Mouse (Mus musculus) olfactory bulb, adult 2 months (tissue): Measurements from ENCODE around the gene Fbxo41. TPM values are rescaled to one million over a fixed set of nuclear protein-coding genes. Genes with fewer than 3 reads are reported as not detected.
A peak's percentile ranks its signal among the peaks of the same experiment; 100 is the strongest.

Experiments
- H3K27ac ChIP-seq: fragments of 200-500 bp; 2 replicates; pipeline ENCODE4 v1.5.1; 2012; ENCODE audit warnings: low read depth, low read length; ENCODE audit not compliant: insufficient read depth
- H3K4me1 ChIP-seq: fragments of 200-500 bp; 2 replicates; pipeline ENCODE4 v1.6.1; 2012; ENCODE audit warnings: low read length; ENCODE audit not compliant: control insufficient read depth, insufficient read depth
- H3K4me3 ChIP-seq: fragments of 200-500 bp; 2 replicates; pipeline ENCODE4 v1.5.1; 2012; ENCODE audit warnings: mild to moderate bottlenecking, low read depth, low read length, moderate library complexity; ENCODE audit not compliant: insufficient read depth
- CTCF ChIP-seq: fragments of 200-500 bp; IDR thresholded peaks from 2 replicates; pipeline ENCODE4 v1.5.1; 2012; ENCODE audit warnings: low read depth, mild to moderate bottlenecking, low read length, moderate library complexity; ENCODE audit not compliant: insufficient read depth
- POLR2A ChIP-seq: fragments of 200-500 bp; IDR thresholded peaks from 2 replicates; pipeline ENCODE4 v1.6.1; 2012; ENCODE audit warnings: mild to moderate bottlenecking, low read depth, low read length, moderate library complexity; ENCODE audit not compliant: insufficient read depth
- WGBS: fragments of 180-500 bp; shearing (Covaris S2); methylation state at CpG from one replicate; pipeline ENCODE4 v1.1.7; 2018; 5-methylcytosine and 5-hydroxymethylcytosine counted together
- polyA plus RNA-seq: library from polyadenylated mRNA; stranded (reverse); fragments of >200 nt; gene quantifications from 2 replicates; pipeline ENCODE4 v1.2.4, GENCODE M21; 2012; ENCODE audit warnings: low replicate concordance; ENCODE audit not compliant: missing spikeins, insufficient read depth, insufficient read length

Fbxo41 gene
- polyA plus RNA-seq, 1 experiment = not detected

GRCm38 (mm10) chr6:85443488-85444233, 59.1 kb downstream of the Fbxo41 start:
- peaks cover 4% of the 10 kb centered on the region; the same call in 1 of the 2 replicates for H3K4me1 ChIP-seq
- TF ChIP-seq POLR2A (no peak), CTCF (no peak)
- no peak overlapping the region for H3K4me3 ChIP-seq
- 83% methylated on average over 3 of the region's 3 CpGs for WGBS
- no peak overlapping the region for H3K27ac ChIP-seq

- WGBS = 84% methylated on average over 4 of the region's 4 CpGs
- H3K4me3 ChIP-seq = no peak overlapping the region
- no peak for TF ChIP-seq CTCF
- TF ChIP-seq POLR2A = no peak
- peaks cover 4% of the 10 kb centered on the region; the same call in 1 of the 2 replicates for H3K4me1 ChIP-seq
- H3K27ac ChIP-seq = no peak overlapping the region
Measured at GRCm38 (mm10) chr6:85441142-85441541, 61.7 kb downstream of the Fbxo41 start.

- peaks cover 2% of the 10 kb centered on the region for H3K4me1 ChIP-seq
- 92% methylated on average over 5 of the region's 6 CpGs for WGBS
- no peak for TF ChIP-seq POLR2A
- TF ChIP-seq CTCF = no peak
- H3K27ac ChIP-seq = no peak overlapping the region
- no peak overlapping the region for H3K4me3 ChIP-seq
Measured at GRCm38 (mm10) chr6:85436631-85437030, 66.2 kb downstream of the Fbxo41 start.

DNA sequence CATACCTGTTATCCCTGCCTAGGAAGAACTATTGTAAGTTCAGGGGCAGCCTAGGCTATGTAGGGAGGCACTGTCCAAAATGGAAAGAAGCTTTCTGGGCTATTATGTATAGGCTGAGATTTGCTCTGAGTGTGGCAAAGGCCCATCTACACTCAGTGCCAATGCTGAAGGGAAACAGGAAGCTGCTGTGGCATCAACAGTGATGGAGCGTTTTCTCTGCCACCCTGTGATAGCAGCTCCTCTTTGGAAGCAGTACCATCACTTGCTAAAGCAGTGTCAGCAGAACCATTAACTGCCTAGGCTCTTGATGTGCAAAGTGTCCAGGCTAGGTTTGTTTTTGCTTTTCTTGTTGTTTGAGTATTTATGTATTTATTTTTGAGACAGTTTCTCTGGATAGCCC, 66.6 kb downstream of the Fbxo41 start:
- WGBS = 80% methylated on average over 1 of the region's 1 CpGs
- TF ChIP-seq POLR2A = no peak
- no peak for TF ChIP-seq CTCF

GRCm38 (mm10) chr6:85433865-85434264, 68.9 kb downstream of the Fbxo41 start:
- Histone ChIP-seq H3K4me3 (no peak overlapping the region), H3K4me1 (peaks cover 3% of the 10 kb centered on the region), H3K27ac (no peak overlapping the region)
- 87% methylated on average over 5 of the region's 5 CpGs for WGBS
- TF ChIP-seq CTCF = no peak

More for the DNA sequence above, 66.6 kb downstream of the Fbxo41 start:
- Histone ChIP-seq H3K4me3 (no peak overlapping the region), H3K27ac (no peak overlapping the region), H3K4me1 (peaks cover 3% of the 10 kb centered on the region)

DNA sequence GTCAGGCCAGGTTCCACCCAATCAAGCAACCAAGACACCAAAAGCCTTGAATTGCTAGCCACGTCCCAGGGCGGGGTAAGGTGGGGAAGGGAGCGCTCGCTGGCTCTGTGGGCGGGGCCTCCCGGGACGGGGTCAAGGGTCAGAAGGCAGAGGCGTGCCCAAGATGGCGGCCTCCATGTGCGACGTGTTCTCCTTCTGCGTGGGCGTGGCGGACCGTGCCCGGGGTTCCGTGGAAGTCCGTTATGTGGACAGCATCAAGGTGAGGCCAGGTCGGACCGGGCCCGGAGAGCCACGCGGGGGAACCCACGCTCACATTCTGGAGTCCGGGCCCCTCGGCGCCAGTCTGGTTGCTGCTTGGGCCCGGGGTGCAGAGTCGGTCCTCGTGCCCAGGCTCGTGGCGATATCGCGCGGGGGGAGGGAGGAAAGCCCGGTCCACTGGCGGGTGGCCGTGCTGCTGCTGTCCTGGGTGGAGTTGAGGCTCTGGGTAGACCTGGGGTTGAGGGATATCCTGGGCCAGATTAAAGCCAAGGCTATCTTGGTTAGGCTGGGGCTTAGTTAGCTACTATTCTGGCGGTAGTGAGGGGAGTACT, 70.9 kb downstream of the Fbxo41 start, which contains the start of gene Smyd5:
Gene Smyd5, plus strand, starts transcription at position 148 of the 590 bp plus-strand sequence.
- Histone ChIP-seq H3K27ac (no peak within 1 kb of the TSS), H3K4me1 (peaks cover 3% of the 10 kb centered on the region), H3K4me3 (peak within 1 kb of the TSS; percentile 59)
- under 1% methylated on average over 39 of the region's 39 CpGs for WGBS
- TF ChIP-seq CTCF (no peak), POLR2A (no peak)

GRCm38 (mm10) chr6:85431274-85431841, 71.4 kb downstream of the Fbxo41 start:
- TF ChIP-seq POLR2A (no peak), CTCF (no peak)
- Histone ChIP-seq H3K27ac (no peak overlapping the region), H3K4me1 (peaks cover 3% of the 10 kb centered on the region), H3K4me3 (peak overlapping the region; percentile 59)
- 52% methylated on average over 8 of the region's 8 CpGs for WGBS

- H3K4me3 ChIP-seq = no peak within 1 kb of the TSS
- no peak within 1 kb of the TSS for H3K27ac ChIP-seq
- H3K4me1 ChIP-seq = no peaks in the 10 kb centered on the region; the same call in 1 of the 2 replicates
- 28% methylated on average over 28 of the region's 28 CpGs for WGBS
- TF ChIP-seq CTCF (no peak), POLR2A (no peak)
Measured at GRCm38 (mm10) chr6:85423836-85424379, 78.9 kb downstream of the Fbxo41 start, which contains the start of gene Noto. Gene Noto (plus strand): TSS chr6:85423886.

Other genes with a start within 250 kb of the Fbxo41 start
- not detected in 2 replicates for gene Sfxn5, start 169.6 kb downstream of the Fbxo41 start, polyA plus RNA-seq
- gene Rab11fip5, start 128.4 kb downstream of the Fbxo41 start, polyA plus RNA-seq = not detected in 2 replicates
- not detected in 2 replicates for gene Noto, start 79.1 kb downstream of the Fbxo41 start, polyA plus RNA-seq
- gene Smyd5, start 71.0 kb downstream of the Fbxo41 start, polyA plus RNA-seq = not detected in 2 replicates
- not detected in 2 replicates for gene Cct7, start 51.5 kb downstream of the Fbxo41 start, polyA plus RNA-seq
- not detected in 2 replicates for gene Pradc1, start 51.0 kb downstream of the Fbxo41 start, polyA plus RNA-seq
- gene Egr4, start 10.6 kb upstream of the Fbxo41 start, polyA plus RNA-seq = not detected in 2 replicates
- 30.3 TPM in 1 of 2 replicates, not detected in the other for gene Alms1, start 84.5 kb upstream of the Fbxo41 start, polyA plus RNA-seq
- not detected in 2 replicates for gene Nat8f7, start 210.2 kb upstream of the Fbxo41 start, polyA plus RNA-seq